Mouse (Mus musculus): ENCODE measurements around the gene Mprip.

DNA sequence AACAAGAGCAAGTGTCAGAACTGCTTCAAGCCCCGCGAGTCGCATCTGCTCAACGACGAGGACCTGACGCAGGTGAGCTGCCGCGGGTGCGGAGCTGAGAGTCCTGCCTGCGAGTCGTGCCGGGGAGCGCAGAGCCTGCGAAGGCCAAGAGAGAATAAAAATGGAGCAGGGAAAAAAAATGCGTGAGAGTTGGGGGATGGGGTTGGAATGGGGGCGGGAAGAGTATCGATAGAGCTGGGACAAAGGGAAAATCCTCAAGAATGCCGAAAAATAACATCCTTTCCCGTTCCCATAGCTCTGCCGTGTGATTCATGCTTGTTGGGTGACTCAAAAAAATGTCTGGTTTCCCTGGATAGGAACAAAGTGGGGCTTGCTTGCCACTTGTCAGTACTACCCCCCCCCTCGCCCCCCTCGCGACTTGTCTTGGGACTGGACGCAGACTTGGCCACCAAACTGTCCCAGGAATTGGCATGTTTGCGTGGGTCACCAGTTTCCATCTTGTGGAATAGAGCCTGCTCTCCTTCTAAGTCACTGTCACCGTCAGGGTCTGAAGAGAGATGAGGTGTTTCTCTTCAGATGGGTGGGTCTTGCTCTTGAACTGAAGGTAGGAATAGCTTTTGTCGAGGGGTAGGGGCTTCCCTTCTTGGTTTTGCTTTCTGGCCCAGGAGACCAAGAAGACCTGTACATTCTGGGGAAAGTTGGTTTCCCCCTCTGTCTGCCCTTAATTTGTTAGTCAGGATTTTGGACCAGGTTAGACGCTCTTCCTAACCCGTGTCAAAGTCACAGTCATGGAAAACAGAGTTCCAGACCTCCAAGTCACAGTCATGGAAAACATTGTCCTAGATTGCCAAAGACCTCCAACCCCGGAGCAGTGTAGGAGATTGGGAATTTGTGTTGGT lies 2.0 kb downstream of the Mprip start:
- no peak for TF ChIP-seq POLR2A (IDR thresholded peaks at IDR 0.05; ENCODE audit: insufficient read depth, low read depth, low read length)
- TF ChIP-seq CTCF (IDR thresholded peaks at IDR 0.05; ENCODE audit: insufficient read depth, low read depth, low read length), result no peak
